Mouse (Mus musculus) thymus, adult 2 months (tissue): ENCODE data around the gene St6galnac3.

ENCODE experiments used
- CTCF ChIP-seq: fragments of 200-500 bp; IDR thresholded peaks from 2 replicates; pipeline ENCODE4 v1.5.1; 2012; ENCODE audit warnings: mild to moderate bottlenecking, control low read depth, low read length, moderate library complexity, borderline replicate concordance; ENCODE audit not compliant: control insufficient read depth, poor library complexity, insufficient read depth; ENCODE audit errors: extremely low read depth
- POLR2A ChIP-seq: fragments of 200-500 bp; IDR thresholded peaks from 2 replicates; pipeline ENCODE4 v1.6.1; 2012; ENCODE audit warnings: mild to moderate bottlenecking, low read length, control low read depth, moderate library complexity; ENCODE audit not compliant: control insufficient read depth, poor library complexity, insufficient read depth; ENCODE audit errors: extremely low read depth

DNA sequence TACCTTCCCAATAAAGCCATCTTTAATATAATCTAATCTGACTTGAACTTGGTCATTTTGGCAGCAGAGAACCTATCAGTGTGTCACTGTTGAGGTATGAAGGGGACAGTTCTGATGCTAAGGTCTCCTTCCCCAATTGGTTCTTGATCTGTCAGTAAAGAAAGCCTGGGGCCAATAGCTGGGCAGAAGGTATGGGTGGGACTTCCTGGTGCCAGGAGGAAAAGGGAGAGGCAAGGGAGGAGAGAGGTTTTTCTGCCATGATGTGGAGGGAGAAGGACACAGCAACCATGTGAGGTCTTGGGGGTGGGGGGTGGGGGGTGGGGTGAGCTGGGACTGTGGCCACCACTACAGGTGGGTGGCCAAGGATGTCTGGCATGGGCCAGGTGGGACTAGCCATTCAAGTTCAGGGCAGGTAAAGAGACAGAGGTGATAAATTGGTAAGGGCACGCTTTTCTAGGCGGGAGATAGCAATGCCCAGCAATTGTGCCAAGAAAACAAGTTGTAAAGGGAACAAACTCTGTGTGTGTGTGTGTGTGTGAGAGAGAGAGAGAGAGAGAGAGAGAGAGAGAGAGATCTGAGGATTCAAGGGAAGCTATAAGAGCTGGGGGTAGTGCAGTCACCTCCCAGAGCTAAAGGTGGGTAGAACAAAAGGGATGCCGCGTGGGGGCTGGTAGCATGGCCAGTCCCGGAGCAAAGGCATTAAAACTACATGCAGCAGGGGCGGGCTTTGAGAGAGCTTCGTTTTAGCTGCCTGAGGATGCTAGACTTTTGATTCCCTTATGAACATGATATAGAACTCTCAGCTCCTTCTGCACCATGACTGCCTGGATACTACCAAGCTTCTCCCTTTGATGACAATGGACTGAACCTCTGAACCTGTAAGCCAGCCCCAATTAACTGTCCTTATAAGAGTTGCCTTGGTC, 271.6 kb downstream of the St6galnac3 start:
- TF ChIP-seq POLR2A: no peak
- no peak for TF ChIP-seq CTCF
